Mouse (Mus musculus): ENCODE measurements at regions not wholly inside any gene's neighbourhood (a gene's known extent, or its start where the extent isn't known, plus 50 kb on each side); places are given as distances from the start of the nearest gene placed in this dataset.
"Not testable (repeated sequence)": the region's sequence is repeated elsewhere in the genome, so short reads cannot be mapped to it uniquely, and the experiment has no call there.

DNA sequence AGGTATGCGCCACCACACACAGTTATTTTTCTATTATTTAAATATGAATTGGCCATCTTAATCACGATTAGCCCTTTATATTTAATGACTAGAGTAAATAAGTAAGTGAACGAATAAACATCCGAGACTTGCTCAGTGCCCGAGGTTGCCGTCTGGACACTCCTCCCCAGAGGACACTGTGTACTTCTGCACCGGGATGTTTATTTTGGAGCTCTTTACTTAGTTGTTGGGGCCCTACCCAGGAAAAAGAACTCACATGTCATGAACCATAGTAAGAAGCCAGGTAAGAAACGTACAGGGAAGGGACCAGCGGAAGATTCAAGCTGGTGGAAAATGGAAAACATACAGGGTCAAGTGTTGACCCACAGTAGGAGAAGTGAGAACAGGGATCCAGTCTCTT, 89.0 kb downstream of the Akr1d1 start:
- DNase-seq: no peak

DNA sequence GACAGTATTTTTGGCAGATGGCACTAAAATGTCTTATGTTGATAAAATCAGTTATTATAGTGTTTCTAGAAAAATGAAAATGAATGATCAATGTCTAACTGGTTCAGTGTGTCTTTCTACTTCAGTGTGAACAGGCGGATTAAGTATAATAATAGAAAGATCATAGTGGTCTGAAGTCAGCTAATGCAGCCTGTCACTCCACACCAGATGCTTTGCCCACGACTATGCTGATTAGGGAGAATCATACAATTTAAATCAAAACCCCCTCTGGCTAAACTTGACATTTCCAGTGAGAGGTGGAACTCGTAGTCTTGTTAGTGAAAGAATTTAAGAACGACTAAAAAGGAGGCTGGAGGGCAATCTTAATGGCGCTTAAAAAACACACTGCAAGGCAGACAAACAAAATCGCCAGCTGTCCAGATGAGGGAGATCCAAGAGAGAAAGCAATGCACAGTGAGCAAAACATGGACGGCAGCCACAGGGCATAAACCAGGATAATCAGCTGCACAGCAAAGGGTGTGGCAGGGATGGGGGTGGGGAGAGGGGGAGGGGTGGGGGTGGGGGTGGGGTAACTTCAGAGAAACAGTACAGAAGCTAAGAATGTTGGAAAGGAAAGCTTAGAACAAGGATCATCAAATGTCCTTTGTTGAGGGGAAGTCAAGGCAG, 91.5 kb downstream of the Akr1d1 start:
- no peak for DNase-seq

DNA sequence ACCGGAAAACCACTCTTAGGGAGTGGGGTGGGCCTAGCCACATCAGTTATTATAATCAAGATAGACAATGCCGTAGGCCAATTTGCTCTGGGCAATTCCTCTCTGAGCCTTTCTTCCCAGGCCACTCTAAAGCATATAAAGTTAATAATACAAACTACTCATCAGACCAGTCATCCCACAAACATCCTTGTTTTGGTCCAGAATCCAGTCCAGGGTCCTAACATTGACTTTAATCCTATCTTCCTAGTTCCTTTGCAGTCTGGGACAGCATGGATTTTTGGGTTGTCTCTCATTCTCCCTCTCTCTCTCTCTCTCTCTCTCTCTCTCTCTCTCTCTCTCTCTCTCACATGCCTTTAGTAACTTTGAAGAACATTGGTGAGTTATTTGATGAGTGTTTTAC, 92.3 kb downstream of the Akr1d1 start:
- DNase-seq: no peak

DNA sequence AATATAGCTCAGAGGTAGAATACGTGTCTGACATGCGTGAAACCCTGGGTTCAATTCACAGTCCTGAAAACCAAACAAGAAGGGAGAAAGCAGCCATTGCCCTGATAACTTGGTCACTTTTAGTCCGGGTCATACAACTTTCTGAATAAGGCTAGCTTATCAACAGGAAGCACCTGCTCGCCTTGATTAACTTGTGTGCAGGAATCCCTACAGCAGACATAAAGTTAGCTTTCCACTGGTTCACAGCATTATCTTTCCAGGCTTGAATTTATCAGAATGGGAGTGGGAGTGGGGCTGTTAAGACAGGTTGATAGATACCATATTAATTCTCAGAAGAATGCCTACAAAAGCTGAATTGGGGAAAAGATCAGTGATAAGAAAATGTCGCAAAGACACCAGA, 97.2 kb downstream of the Akr1d1 start:
- DNase-seq: no peak

DNA sequence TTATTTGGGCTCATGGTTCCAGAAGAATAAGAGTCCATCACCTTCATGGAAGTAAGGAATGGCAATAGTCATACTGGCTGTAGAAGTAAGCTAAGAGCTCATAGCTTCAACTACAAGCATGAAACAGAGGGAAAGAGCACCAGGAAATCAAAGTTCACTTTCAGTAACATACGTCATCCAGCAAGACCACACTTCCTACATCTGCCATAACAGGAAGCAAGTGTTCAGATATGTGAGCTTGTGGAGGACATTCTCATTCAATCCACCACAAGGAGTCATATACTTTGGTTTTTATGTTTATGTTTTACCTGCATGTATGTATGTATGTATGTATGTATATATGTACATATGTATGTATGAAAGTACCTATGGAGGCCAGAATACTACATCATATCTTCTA, 104.0 kb downstream of the Akr1d1 start:
- no peak for DNase-seq

DNA sequence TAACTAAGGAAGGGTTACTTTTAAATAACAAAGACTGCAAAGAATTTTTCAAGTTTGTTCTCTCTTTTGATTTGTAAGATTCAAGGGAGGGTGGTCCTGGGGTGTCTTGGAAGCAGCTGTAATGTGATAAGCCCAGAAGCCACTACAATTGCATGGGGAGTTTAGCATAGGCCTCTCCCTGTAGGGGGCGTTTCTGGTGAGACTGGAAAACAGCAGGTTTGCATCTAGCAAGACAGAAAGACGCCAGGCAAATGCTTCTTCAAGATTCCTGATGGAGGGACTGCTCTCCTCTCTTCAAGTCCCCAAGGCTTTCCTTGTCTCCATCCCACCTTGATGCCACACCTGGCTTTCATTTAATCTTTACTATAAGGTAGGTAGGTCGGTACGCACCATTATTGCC, 112.1 kb downstream of the Akr1d1 start:
- DNase-seq: no peak

DNA sequence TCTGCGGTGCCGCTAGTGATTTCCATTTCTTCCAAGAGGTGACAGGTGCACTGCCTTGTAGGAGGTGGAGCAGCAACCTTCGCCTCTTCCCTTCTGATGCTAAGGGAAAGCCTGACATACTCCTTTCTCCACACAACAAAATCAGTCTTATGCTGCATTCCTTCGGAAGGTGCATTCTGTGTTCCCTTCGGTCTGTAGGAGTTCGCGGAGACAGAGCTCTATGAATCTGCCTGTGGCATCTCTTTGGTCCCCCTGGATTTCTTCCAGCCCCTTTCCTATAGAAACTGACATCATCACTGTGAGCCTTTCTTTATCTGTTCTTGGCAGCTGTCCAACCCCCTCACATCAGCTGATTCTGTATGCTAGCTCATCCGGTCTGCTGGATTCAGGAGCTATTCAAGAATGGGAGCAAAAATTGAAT, 112.7 kb downstream of the Akr1d1 start:
- DNase-seq: no peak

DNA sequence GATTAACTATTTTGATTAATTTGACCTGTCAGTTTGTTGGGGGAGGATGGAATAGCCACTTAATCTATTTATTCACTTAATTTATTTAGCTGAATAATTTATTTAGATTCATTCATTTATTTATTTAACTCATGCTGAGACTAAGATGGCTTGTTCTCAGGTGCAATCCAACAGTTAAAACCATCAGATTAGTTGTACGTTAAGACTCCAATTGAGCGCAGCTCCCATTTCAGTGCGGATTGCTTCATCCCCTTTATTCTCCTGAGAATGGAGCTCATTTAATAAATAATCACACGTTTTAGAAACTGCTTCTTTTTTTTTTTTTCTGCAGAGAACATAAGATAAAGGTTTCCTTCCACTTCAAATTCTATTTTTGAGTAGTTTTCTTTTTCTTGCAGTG, 113.2 kb downstream of the Akr1d1 start:
- DNase-seq: no peak

DNA sequence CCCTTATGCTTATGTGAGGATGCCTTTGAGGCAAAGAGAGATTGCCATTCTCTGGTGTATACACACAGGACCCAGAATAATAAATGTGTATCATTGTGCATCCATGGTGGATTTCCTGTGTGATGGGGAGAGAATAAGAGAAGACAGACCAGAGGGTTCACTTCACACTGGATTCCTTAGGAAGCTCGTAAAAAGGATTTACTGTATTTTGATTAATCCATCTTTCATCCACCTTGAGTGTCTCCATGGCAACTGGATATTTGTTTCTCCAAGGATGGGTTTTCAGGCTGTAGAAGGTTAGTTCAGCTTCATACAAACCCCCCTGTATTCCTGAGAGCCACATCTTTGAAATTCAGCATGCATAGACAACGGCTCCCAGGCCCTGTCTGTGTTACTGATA, 113.7 kb downstream of the Akr1d1 start:
- no peak for DNase-seq

DNA sequence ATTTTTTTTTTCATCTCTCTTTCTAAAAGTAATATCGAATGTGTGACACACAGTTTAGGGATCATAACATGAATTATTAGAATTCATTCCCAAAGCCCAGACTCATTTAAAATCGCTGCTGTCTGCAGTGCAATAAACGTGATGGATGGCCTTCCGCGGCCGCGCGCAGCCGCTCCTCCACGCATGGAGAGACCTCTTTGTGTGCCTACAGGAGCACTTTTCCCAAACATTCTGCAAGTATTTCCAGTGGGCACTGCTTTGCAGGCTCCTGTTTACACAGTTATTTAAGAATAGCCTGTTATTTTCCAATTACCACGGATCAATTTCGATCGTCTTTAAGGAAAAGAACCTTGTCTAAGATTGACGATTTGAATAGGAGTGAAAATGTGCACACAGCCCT, 115.6 kb downstream of the Akr1d1 start:
- DNase-seq: no peak

DNA sequence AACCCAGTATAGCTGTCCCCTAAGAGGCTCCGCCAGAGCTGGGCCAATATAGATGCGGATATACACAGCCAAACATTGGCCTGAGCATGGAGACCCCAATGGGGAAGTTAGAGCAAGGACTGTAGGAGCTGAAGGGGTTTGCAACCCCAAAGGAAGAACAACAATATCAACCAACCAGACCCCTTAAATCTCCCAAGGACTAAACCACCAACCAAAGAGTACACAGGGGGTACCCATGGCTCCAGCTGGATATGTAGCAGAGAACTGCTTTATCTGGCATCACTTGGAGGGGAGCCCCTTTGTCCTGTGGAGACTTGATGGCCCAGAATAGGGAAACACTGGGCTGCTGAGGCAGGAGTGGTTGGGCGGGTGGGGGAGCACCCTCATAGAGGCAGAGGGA, 127.3 kb downstream of the Akr1d1 start:
- DNase-seq: not testable (repeated sequence)

DNA sequence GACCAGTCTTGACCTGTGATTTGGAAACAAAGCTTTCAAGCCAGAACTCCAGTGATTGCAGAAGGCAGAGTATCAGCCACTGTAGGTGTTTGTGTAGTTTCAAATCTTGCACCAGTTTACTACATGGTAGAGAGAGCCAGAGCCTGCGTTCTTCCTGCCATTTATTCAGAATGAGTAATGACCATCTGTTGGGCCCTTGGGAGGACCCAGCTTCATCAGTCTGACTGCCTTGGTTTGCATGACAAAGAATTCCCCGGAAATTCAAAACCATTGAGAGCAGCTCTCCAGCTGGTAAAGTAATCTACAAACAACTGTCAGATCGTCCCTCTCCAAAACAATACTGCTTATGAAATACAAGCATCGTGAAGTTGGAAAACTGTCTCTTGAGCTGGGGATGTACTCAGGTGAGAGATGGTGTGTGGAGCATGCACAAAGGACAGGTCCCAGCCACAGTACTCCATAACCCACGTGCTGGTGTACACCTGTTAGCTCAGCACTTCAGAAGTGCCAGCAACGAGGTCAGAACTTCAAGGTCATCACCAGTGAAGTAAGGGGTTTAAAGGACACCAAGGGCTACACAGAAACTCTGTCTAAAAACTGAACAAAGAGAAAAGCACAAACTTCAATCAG, 128.2 kb downstream of the Akr1d1 start:
- DNase-seq: no peak

DNA sequence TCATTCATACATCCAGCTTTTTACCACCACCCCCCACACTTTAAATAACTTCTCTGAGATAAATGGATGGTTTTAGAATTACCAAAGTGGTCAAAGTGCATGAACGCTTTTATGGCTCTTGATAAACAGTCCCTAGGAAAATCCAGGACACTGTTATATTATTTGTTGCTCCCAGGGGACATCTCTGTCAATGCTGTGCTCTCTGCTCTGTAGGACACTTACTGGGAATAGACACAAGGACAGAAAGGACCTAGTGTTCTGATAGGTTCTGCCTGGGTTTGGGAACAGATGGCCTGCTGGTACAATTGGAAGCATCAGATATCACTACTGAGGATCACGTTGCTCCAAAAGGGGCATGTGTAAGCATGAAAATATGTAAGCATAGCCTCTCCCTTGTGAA, 132.8 kb downstream of the Akr1d1 start:
- no peak for DNase-seq

DNA sequence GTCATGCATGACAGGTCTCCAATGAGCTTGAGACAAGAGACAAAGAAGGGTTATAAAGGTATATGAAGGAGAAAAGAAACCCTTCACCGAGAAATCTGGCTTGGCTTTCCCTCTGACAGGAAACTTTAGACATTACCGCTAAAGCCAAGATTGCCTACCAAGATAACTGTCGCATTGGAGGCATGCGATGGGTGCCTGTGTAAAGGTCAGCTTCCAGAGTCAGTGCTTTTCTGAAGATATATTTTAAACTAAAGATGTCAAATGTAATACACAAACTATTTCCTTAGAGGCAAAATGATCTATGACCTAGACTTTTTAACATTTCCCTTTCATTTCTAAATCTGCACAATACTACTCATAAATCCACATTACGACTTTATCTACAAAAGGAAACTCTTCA, 135.6 kb downstream of the Akr1d1 start:
- DNase-seq: no peak

DNA sequence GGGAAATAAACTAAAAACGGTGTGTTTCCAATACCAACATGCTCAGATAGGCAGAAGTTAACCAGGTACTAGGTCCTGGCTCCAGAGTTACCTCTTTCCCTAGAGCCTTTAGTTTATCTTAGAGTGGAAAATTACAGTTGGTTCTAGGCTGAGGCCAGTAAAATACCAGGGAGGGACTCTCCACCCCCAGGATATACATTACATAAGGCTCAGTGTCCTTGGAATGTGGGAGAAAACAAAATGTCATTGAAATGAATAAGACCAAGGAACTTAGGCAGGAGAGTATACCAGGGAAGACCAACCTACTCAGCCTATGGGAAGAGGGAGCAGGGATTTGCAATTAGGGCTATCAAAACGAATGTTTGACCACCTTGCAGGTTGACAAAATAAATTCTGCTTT, 139.4 kb downstream of the Akr1d1 start:
- no peak for DNase-seq

DNA sequence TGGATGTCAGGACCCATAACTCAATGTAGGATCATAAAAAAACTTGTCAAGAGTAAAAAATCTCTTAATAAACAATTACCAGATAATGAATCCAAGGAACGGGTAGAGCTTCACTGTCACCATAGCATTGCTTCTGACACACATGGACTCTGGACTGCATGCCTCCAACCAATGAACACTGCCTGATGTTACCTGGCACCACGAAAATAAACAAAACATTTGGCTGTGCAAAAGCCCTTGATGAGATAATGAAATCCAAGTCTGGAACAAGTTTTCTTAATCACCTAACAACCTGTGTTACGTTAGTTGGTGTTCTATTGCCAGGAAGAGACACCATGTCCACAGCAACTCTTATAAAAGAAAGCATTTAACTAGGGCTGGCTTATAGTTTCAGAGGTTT, 140.7 kb downstream of the Akr1d1 start:
- no peak for DNase-seq

DNA sequence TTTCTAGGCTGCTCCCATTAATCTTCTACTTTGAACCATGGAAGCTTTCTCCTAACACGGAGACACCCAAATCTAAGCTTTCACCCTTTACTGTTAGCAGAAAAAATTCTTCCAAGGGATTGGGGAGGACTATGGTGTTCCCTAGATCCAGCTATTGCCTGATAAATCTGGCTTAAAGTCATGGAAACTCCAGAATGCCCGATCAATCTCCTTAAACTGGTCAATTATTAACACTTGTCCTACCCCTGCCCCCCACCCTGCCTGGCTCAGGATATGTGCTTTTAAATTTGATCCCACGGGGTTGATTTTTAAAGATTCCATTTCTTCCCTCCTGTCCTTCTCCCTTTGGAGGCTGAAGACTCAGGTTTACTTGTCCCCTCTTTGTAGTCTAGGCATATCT, 149.9 kb downstream of the Akr1d1 start:
- DNase-seq: no peak

DNA sequence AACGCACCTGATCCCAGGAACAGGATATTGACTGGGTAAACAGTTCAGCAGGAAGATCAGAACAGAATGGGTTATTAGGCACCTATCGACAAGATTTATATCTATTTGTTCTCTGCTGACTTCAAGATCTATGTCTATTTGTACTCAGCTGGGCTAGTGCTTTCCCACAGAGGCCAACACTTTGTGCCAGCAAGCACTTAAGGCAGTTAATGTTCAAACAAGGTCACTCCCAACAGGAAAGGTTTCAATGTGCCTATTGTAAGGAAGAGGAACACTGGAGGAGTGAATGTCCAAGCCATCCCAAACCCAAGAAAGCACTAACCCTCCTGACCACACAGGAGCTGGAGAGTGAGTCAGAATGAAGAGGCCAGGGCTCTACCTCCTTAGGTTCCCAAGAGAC, 151.4 kb downstream of the Akr1d1 start:
- not testable (repeated sequence) for DNase-seq

DNA sequence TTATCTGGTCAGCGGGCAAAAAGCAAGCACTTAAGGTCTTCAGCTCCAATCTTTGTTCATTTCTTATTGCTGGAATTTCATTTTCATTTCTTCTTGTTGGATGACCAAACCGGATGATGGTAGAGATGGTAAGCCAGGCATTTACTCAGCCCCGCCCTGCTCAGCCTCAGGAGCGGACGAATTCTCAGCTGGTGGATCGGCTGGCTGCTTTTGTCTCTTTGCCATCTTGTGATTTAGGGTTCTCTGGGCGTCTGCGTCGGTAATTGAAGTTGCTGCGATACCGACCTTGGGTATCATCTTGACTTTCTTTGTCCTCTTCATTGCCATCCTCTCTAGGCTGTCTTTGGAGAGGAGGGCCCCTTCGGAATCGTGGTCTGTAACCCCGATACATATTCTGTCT, 156.1 kb downstream of the Akr1d1 start:
- no peak for DNase-seq

DNA sequence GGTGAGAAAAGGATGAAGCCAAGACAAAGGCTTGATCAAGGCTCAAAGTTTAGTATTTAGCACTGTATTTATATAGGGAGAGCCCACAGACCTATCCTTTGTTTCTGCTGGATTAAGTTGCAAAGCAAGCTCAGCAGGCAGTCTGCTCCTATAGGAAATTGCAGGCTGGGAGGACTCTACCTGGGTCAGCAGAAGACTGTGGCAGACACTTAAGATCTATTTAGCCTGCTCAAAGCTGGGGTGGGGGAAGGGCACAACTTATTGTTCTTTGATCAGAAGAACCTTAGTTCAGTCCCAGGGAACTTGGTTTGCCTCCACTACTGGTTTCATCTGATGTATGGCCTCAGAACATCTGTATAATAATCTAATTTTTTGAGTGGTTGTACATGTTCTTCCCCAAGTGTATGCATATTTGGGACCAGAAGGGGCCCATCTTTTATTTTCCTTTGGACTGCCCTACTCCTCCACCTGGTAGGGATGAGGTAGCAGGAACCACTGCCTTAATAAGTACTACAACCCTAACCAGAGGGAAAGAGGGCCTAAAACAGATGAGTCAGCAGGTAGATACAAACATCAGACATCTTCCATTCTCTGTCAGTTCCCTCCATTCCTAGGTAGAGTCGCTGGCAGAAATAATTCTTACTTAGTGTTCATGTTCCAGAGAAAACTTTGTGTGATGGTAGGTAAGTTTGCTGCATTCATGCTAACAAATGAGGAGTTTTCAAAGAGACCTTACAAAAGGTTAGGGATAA, 159.1 kb downstream of the Akr1d1 start:
- DNase-seq: no peak

DNA sequence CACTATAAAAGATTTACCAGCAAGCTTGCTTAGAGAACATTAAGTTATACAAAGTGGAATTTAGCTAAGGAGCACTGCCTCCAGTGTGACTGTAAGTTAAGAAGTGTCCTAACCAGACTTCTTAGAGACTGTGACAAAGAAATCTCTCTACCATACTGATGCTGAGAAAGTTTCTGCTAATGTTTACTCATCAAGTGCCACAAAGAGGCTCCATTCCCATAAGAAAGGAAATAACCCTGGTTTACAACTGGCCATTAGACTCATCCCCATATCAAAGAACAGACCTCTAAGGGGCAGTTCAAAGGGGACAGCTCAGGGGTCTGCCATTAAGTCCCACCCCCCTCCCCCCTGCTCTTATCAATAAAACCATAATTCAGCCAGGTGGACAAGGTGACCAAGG, 159.7 kb downstream of the Akr1d1 start:
- no peak for DNase-seq

DNA sequence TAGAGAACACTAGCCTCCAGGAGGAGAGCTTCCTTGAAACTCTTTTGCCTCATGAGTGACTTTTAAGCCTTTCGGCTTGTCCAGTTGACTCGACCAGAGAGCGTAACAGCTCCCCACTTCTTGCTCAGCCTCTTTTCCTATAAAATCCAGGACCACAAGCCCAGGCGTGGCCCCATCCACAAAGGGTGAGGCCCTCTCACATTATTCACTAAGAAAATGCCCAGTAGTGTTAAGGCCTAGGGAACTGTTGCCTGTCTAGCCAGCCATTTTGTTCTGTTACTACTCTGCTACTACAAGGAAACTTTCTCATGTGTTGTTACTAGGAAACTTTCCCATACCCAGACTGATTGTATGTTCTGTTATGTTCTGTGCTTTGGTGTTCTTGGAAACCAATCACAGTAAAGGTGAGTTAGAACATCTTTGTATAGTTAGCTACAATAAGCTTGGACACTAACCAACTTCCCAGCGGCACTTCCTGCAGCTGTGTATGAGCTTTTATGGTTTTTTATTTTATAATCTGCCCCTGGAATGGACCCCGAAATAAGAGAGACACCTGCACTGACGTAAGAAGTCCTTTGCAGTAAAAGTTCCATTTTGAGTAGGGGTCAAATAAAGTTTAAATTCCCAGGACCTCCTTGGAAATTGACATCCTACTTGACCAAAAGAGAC, 162.1 kb downstream of the Akr1d1 start:
- no peak for DNase-seq

DNA sequence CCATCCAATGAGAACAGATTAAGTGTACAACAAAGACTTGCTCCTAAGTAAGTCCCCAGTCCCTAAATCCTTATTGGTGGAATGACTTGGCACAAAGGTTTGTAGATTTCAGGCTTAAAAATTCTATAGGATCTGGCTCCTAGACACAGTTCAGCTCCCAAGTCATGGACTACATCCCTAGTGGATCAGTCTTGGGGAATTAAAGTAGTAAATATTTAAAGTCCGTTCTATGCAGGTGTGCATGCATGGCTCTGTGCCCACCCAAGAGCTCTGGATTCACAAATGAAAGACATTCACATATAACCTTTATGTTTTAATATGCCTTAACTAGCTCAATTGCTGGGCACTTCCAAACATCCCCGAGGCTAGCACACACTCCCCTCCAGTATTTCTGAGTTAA, 162.8 kb downstream of the Akr1d1 start:
- no peak for DNase-seq
